Mouse (Mus musculus) brain, embryonic 14.5 days (tissue): ENCODE measurements at regions not wholly inside any gene's neighbourhood (a gene's known extent, or its start where the extent isn't known, plus 50 kb on each side); places are given as distances from the start of the nearest gene placed in this dataset.

Experiments used
- CTCF ChIP-seq: fragments of 200-500 bp; IDR thresholded peaks from 2 replicates; pipeline ENCODE4 v1.5.1; 2012; ENCODE audit warnings: inconsistent platforms, mild to moderate bottlenecking, moderate library complexity, borderline replicate concordance; ENCODE audit not compliant: insufficient read depth, insufficient read length; ENCODE audit errors: extremely low read depth
- POLR2A ChIP-seq: fragments of 200-500 bp; IDR thresholded peaks from 2 replicates; pipeline ENCODE4 v1.6.1; 2012; ENCODE audit warnings: mild to moderate bottlenecking, inconsistent platforms, borderline replicate concordance; ENCODE audit not compliant: poor library complexity, insufficient read depth, insufficient read length, severe bottlenecking; ENCODE audit errors: extremely low read depth

- TF ChIP-seq CTCF (peak; percentile 53; the same call in 1 of the 2 replicates), POLR2A (no peak)
Measured at GRCm38 (mm10) chr14:86562728-86563127, 578.3 kb downstream of the Diaph3 start.
